Mouse (Mus musculus) retina, postnatal 7 days (tissue): ENCODE measurements around the gene Cd274.

ENCODE experiments used
- DNase-seq: peaks from one replicate; pipeline ENCODE4 v3.0.0-alpha.2; 2012; ENCODE audit warnings: low read depth, low spot score

Cd274 gene

DNA sequence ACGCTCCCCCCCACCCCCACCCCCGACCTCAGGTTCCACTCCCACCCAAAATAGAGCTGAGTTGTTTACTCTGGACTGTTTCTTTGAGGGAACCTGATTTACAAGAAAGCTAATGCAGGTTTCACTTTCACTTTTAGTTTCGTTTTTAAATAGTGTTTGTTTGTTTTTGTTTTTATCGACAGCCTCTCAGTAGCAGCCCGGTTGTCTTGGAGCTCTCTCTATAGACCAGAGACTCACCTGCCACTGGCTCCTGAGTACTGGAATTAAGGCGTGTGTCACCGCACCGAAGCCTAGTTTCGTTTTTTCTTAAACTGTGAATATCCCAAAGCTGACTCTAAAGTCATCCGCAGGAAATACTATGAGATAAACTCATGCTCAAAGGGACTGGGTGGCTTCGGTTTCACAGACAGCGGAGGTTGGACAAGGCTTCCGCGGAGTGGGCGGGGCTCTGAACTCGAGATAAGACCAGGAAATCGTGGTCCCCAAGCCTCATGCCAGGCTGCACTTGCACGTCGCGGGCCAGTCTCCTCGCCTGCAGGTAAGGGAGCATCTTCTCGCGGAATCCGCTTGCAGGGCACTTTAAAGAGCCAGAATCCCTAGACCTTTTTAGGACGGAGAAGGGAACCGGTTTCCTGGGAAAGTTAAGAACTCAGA lies at the start of gene Cd274, which contains the start of gene Plgrkt:
Gene Cd274 (plus strand): TSS at position 487 of the 654 bp plus-strand sequence.
Gene Plgrkt (minus strand): TSS at position 422 of the 654 bp plus-strand sequence.
- no peak for DNase-seq

GRCm38 (mm10) chr19:29323416-29324049 lies 43.7 kb upstream of the Cd274 start:
- no peak for DNase-seq

DNA sequence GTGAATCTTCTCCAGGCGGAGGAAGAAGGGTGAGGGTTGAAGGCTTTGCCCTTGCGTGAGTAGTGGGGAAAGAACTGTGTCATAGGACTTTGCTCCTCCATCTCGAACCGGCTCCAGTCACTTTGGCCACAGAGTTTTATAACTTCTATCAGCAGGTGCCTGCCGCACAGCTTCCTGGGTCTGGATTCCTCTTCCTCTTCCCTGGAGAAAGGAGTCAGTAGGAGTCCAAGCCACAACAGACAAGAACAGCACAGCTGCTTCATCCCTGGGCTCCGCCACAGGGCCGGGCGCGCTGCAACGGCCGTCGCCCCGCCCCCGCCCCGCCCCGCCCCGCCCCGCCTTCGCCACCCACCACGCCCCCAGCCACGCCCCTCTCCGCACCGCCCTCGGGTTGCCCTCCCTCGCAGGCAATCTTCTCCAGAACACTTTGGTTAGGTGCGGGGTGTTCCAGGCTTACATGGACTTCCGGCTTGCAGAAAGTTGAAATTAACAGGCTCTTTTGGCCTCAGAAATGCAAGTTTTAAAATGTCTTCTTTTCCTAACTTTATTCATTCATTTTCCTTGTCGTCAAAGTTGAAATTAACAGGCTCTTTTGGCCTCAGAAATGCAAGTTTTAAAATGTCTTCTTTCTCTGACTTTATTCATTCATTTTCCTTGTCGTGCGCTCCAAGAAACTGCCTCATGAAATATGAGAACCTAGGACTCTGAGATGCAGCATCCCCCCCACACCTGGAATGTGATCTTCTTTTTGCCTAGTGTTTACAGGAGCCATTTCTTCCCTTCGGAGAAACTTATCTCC lies 42.0 kb upstream of the Cd274 start, which contains the start of gene Insl6:
Gene Insl6 (minus strand): TSS at position 304 of the 799 bp plus-strand sequence.
- DNase-seq: peak; percentile 19

DNA sequence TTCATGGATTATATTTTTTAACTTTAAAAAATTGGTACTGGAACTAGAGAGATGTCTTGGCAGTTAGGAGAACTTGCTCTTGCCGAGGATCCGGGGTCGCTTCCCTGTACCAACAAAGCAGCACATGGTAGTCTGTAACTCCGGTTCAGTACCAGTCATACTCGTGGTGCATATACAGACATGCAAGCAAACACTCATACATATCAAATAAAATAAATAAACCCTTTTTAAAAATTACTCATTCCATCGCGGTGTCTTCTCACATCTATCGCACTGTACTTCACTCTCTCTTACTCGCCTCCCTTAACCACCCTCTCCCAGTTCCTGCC lies 41.4 kb upstream of the Cd274 start:
- DNase-seq: no peak

DNA sequence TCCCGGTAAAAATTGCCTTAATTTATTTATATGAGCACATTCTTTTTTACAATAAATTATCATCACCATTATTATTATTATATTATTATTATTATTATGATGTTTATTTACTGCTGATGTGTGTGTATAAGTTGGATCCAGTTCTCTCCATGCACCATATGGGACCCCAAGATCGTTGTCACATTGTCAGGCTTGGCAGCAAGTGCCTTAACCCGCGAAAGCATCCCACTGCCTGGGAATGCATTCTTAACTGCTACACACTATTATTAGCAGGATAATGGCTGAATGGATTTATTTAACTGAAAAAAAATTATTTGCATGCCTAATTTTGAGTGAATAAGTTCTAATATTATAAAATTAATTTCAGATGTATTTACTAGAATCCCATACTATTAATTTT lies 40.9 kb upstream of the Cd274 start:
- DNase-seq: no peak

GRCm38 (mm10) chr19:29326822-29327552 lies 40.3 kb upstream of the Cd274 start:
- no peak for DNase-seq

- peak; percentile 29 for DNase-seq
Observed at GRCm38 (mm10) chr19:29334068-29334745, 33.0 kb upstream of the Cd274 start, which contains the start of gene Rln1. Gene Rln1 (minus strand): TSS chr19:29334670.

GRCm38 (mm10) chr19:29336624-29337023 lies 30.6 kb upstream of the Cd274 start:
- no peak for DNase-seq

- DNase-seq: no peak
Observed at GRCm38 (mm10) chr19:29341029-29341428, 26.2 kb upstream of the Cd274 start.

GRCm38 (mm10) chr19:29342281-29342680 lies 25.0 kb upstream of the Cd274 start:
- DNase-seq: no peak

DNA sequence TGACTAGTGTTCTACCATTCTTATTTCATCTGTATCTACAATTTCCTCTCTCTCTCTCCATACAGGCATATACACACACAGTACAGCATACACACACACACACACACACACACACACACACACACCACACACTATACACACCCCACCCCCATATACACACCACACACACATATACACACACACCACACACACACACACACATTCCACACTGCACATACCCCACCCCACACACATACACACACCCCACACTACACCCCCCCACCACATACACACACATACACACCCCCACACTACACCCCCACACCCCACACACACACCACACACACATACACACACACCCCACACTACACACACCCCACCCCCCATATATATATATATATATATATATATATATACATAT lies 22.4 kb upstream of the Cd274 start:
- DNase-seq: no peak

GRCm38 (mm10) chr19:29345636-29346035 lies 21.6 kb upstream of the Cd274 start:
- no peak for DNase-seq

- no peak for DNase-seq
Observed at GRCm38 (mm10) chr19:29350991-29351390, 16.3 kb upstream of the Cd274 start.

- DNase-seq: peak; percentile 62
Observed at GRCm38 (mm10) chr19:29354895-29355877, 12.1 kb upstream of the Cd274 start.

DNA sequence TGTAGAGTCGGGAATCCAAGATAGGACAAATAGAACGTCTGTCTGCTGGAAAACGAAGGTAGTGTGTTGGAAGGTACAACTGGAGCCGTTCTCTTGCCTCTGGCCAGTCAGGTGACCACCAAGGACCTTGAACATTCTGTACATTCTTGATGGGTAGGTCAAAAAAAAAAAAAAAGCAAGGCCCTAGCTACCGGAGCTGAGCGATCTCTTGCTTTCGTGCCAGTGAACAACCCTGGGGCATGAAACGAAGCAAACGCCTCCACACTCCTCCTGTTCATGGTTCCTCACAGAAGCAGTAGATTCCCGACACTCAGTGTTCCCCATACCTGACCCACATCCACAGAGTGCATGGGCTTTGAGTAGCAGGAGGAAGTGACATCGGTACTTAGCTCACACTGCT lies 11.0 kb upstream of the Cd274 start:
- no peak for DNase-seq

- DNase-seq: no peak
Observed at GRCm38 (mm10) chr19:29360251-29360650, 7.0 kb upstream of the Cd274 start.

DNA sequence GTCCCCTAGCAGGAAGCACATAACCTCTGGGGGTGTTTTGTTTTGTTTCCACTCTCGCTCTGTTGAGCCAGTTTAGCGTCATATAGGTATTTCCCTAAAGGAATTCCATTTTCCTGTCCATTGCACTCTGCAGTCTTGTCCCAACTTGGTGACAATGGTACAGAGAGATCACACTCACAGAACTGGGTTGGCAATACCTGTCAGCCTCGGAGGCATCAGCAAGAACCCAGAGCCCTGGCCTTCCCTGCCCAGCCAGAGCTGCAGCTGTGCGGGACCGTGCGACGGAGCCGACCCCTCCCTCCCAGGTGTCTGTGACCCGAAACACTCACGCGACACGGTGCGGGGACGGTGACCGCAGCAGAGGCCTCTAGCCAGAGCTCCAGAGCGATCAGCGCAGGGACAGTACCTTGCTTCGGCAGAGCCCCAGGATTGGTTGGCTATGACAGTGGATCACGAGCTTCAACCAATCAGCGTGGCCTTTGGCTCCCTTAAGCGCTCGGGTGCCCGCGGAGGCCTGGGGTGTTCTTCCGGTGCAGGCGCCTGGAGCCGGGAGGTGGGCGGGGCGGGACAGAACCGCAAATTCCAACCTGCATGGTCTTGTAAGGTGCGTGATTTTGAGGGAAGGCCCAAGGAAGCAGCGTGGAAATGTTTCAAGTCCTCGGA lies 5.7 kb upstream of the Cd274 start:
- DNase-seq: peak; percentile 88

DNA sequence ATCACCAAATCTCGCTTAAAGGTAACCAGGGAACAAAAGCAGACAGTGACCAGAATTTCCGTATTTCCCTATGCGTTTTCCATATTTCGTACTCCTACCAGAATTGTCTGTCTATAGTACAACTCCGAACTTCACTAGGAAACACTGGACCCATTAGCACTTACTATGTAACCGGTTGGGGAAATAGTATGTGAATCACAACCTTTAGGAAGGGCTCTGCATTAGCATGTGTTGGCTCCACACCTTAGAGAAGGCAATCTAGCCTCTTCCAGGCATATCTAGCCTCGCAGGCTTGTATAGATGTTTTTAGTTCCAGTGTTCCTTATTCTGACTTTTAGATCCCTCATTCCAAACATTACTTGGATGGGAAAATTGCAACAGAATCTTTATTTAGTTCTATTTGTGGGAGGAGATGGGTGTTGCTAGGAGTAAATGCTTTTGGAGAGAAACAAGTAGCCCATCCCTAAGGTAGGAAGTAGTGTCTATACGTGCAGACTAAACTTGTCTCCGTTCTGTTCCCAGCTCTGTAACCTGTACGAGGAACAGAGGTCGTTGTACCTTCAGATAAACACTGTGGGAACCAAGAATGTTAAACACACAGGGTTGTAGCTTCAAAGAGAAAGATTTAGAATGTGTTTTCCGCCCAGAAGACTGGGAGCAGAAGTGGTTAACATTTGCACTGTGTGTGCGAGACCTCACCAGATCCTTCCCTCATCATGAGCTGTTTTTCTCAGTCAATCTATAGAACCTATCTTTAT lies 4.9 kb upstream of the Cd274 start:
- no peak for DNase-seq

DNA sequence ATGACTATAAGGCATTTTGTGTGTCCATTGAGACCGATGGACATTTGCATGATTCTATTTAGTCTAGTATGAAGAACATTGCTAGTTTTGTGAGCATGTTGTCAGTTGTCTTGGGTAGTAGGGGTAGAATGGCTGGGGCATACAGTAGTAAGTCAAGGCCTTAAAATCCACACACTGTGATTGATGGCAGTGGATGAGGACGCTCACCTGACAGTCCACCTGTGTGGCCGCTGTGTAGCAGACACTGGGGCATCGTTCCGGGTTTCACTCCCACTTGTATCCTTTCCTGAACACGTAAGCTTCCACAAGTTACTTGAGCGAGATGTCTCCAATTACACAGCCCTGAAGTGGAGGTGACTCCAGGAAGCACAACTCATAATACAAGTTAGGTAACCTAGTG lies 3.7 kb upstream of the Cd274 start:
- no peak for DNase-seq
